ENCODE assay signal across 8 mouse cellular contexts in the genomic region with DNA sequence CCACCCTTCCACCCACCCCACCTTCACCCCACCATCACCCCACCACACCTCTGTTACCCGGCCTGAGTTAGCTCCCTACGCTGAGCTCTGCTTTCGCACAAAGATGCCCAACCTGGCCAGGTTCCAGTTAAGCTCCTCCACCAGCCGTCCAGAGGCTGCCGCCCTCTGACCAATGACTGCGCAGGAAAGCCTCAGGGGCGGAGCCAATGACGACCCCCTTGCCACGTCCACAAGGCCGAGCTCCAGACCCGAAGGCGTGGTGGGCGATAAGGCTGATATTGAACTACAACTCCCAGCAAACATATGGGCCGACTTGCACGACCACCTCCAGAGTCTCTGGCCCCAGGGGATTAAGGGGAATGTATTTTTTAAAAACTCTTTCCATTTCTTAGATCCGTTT. TPM values are rescaled to one million over a fixed set of nuclear protein-coding genes. Genes with fewer than 3 reads are reported as not detected.
DNase-seq lines count a peak whose midpoint lies in the region; ATAC-seq and TF ChIP-seq lines count a peak whose summit lies in the region.

A gene (minus strand): TSS at position 174 of the 400 bp plus-strand sequence.

- H3K27ac ChIP-seq in hindbrain, postnatal 0 days = peak within 1 kb of the TSS; percentile 41; the same call in 1 of the 2 replicates
- peak within 1 kb of the TSS; percentile 63 for H3K27ac ChIP-seq in liver, embryonic 13.5 days

- H3K36me3 ChIP-seq in hindbrain, postnatal 0 days (ENCODE audit: insufficient read depth, low read length) = no peaks in the 10 kb centered on the region
- H3K36me3 ChIP-seq in liver, embryonic 13.5 days = 0 out of 2 replicates have a peak, but pooled peaks cover 4% of the 10 kb centered on the region

- ATAC-seq in common myeloid progenitor, adult 5-6 weeks (replicated peaks; ENCODE audit: low read depth, poor library complexity, severe bottlenecking) = peak; percentile 84
- ATAC-seq in hindbrain, postnatal 0 days = peak; percentile 95
- ATAC-seq in liver, embryonic 13.5 days (ENCODE audit: low read depth) = peak; percentile 79

- WGBS in hindbrain, postnatal 0 days = under 1% methylated on average over 16 of the region's 16 CpGs
- WGBS in liver, embryonic 13.5 days (ENCODE audit: insufficient replicate concordance) = 1% methylated on average over 16 of the region's 16 CpGs

- H3K9me3 ChIP-seq in hindbrain, postnatal 0 days (ENCODE audit: low read length) = no peaks in the 10 kb centered on the region
- H3K9me3 ChIP-seq in liver, embryonic 13.5 days (replicated peaks) = no peaks in the 10 kb centered on the region

- H3K4me2 ChIP-seq in hindbrain, postnatal 0 days (ENCODE audit: low read depth, low read length) = peak within 1 kb of the TSS; percentile 61
- peak within 1 kb of the TSS; percentile 77 for H3K4me2 ChIP-seq in liver, embryonic 13.5 days

- peak within 1 kb of the TSS; percentile 44 for H3K9ac ChIP-seq in hindbrain, postnatal 0 days (replicated peaks; ENCODE audit: low read length)
- peak within 1 kb of the TSS; percentile 59 for H3K9ac ChIP-seq in liver, embryonic 13.5 days

- no peak for TF ChIP-seq CTCF in hindbrain, postnatal 0 days (IDR thresholded peaks at IDR 0.05; ENCODE audit: low read depth)

- DNase-seq in right cerebral cortex, postnatal 14 days = peak; percentile 59
- DNase-seq in right cerebral cortex, adult 18-20 months = no peak
- DNase-seq in gastrocnemius, postnatal 25 days = peak; percentile 88
- DNase-seq in hindbrain, postnatal 0 days (ENCODE audit: low spot score) = peak; percentile 95
- DNase-seq in liver, embryonic 13.5 days = peak; percentile 80
- DNase-seq in neural tube, embryonic 10.5 days (ENCODE audit: extremely low spot score, low spot score) = peak; percentile 90
- DNase-seq in yolk sac, embryonic 10.5 days (ENCODE audit: low spot score) = peak; percentile 96

- no peaks in the 10 kb centered on the region for H3K4me1 ChIP-seq in hindbrain, postnatal 0 days (ENCODE audit: insufficient read depth, low read length)
- H3K4me1 ChIP-seq in liver, embryonic 13.5 days (replicated peaks) = peaks cover 56% of the 10 kb centered on the region

- peak within 1 kb of the TSS; percentile 37 for H3K4me3 ChIP-seq in hindbrain, postnatal 0 days (ENCODE audit: low read length)
- H3K4me3 ChIP-seq in liver, embryonic 13.5 days (replicated peaks) = peak within 1 kb of the TSS; percentile 58

- no peaks in the 10 kb centered on the region for H3K27me3 ChIP-seq in hindbrain, postnatal 0 days (ENCODE audit: insufficient read depth, low read length)
- no peaks in the 10 kb centered on the region for H3K27me3 ChIP-seq in liver, embryonic 13.5 days

RNA-seq across cellular contexts. Expression of the gene that starts here (rescaled TPM):
- 23.2 and 37.1 TPM in 2 replicates for total RNA-seq in common myeloid progenitor, adult 5-6 weeks (2017)
- 10 to 100 TPM; 24.0 to 32.8 TPM for total RNA-seq in gastrocnemius, postnatal 25 days (2021)
- total RNA-seq in hindbrain, postnatal 0 days (2014; rRNA removed) = 42.9 and 45.1 TPM in 2 replicates
- polyA plus RNA-seq in hindbrain, postnatal 0 days (2015; fragmentation: Nextera tagmentation; extraction: Ambion mirVana) = 39.3 and 42.0 TPM in 2 replicates
- polyA plus RNA-seq in liver, embryonic 13.5 days (2015; fragmentation: Nextera tagmentation; extraction: Ambion mirVana) = 35.6 and 38.7 TPM in 2 replicates
